Mouse (Mus musculus) T-helper 1 cell (primary cell): ENCODE results near the gene Wdtc1.

Source experiments
- in situ Hi-C: fragments of 300-600 bp; cut with MboI, MseI; formaldehyde crosslinking; loops from one replicate; pipeline ENCODE4 v1.15.1; 2025; ENCODE audit warnings: high pct_unique_total_duplicates

The Wdtc1 gene

GRCm38 (mm10) chr4:133285299-133285698 is 68.0 kb downstream of the Wdtc1 start:
- in situ Hi-C loops, result no loop called here

DNA sequence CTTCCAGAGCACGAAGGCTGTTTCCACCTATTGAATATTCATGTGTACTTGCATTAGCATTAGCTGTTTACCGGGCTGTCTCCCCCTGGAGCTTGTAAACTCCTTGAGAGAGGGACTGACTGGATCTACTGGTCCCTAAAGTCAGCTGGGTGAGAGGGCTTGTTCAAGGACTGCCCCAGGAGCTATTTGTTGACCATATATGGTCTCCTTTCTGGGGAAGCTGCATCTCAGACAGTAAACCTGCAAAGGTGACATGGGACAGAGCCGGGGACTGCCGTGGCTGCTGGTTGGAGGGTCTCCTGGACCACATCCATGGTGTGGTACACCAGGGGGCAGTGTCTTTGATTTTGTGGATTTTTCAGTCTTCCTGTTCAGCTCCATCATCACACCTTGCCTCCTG is 70.6 kb downstream of the Wdtc1 start:
- in situ Hi-C loops, result no loop called here

GRCm38 (mm10) chr4:133281951-133282481 is 71.3 kb downstream of the Wdtc1 start:
- in situ Hi-C loops, result no loop called here

- in situ Hi-C loops, result no loop called here
Observed at GRCm38 (mm10) chr4:133281513-133281912, 71.8 kb downstream of the Wdtc1 start.

DNA sequence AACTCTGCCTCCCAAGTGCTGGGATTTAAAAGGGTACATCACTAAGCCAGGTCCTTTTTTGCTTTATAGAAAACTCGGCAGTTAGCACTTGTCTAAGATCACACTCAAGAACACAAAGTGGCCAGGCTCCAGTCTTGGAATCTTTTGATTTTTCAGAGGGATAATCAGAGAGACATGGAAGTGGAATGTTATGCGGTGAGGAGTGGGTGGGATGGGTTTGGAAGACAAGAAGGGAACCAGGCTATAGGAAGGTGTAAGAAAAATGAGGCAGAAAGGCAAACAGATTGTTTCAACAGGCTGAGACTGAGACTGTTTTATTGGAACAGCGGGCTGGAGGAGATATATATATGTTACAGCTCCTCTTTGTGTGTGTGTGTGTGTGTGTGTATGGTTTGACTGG is 74.8 kb downstream of the Wdtc1 start:
- in situ Hi-C loops, result no loop called here

DNA sequence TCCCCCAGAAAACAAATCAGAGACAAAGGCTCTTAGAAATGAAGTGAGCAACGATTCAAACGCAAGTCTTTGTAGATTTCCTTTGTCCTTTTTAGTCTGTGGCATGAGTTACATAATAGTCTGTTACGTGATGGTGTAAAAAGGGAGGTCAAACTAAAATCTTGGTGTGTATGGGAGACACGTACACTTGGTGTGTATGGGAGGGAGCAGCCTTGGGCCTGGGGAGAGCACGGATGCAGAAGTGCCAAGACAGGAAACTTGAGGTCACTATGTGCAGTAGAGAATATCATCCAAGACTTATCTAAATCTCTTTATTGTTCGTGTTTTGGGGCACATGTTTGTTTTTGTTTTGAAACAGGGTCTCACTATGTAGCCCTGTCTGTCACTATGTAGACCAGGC is 75.2 kb downstream of the Wdtc1 start:
- in situ Hi-C loops, result no loop called here

DNA sequence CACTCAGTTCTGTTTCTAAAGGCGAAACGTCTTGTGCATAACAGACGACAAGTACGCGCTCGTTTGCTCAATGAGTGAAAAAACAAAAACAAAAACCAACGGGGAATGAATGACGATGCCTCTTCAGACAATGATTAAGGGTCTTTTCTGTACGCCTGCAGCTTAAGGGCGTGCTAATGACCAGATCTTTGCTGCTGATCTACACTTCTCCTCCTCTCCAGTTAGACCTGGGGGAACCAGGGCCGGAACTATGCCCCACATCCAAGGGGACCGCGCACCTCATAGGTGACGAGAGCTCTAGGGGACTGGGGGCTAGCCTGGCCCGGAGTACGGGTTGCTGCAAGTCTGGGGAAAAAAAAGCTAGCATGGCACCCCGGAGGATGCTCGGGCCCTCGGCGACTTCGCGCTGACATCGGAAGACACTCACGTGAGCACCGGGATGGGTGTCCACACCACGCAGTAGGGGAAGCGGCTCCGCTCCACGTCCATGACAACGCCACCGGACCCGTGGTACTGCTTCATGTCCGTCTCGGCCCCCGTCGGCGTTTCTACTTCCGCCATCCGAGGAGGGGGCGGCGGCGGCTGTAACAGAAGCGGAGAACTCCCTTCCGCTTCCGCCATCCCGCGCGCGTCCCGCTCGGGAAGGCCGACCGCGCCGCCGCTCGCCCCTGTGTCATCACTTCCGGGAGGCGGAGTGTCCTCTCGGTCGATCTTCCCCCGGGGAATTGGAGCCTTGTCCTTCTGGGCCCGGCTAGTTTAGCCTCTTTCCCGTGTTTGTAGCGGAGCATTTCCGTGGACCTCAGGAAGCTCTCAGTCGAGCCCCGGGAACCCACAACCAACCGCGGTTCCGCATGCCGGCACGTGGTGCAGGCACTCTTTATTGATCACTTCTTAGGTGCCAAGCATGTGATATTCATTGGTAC is 75.9 kb downstream of the Wdtc1 start, which contains the start of gene Tmem222:
Gene Tmem222, minus strand, starts transcription at position 689 of the 923 bp plus-strand sequence.
- in situ Hi-C loops, result no loop called here

- in situ Hi-C loops, result no loop called here
Observed at GRCm38 (mm10) chr4:133270929-133271328, 82.4 kb downstream of the Wdtc1 start.

DNA sequence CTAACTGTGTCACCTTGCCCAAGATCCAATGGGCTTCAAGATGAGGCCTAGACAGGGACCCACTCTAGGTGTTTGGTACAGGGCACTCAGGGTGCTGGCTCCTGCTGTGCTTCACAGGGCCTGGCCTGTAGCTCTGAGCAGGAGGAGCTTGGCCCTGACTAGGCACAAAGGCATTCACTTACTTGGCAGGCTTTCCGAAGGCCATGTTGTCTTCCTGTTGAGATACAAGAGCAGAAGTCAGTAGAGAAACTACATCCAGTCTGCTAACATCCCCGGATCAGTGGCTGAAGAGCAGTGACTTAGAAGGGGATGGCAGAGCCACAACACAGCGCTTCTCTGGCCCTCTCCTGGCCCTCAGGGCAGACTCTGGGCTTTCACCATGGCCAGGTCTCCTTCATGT is 83.7 kb downstream of the Wdtc1 start:
- in situ Hi-C loops, result no loop called here

DNA sequence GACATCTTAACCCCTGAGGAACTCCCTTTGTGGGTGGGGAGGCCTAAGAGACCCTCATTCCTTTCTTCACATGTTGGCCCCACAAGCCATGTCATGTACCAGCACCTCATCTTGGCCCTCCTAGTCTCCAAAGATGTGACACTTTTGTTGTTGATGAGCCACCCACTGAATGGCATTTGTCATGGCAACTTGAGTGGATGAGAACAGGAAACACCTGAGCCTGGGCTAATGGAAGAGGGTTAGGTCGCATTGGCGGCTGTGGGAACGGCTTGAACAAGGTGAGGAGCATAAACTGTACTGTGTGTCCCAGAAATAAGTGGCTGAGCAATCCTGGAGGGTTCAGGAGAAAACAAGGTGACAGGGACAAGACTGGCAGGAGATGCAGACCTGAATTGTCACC is 84.3 kb downstream of the Wdtc1 start:
- in situ Hi-C loops, result no loop called here

DNA sequence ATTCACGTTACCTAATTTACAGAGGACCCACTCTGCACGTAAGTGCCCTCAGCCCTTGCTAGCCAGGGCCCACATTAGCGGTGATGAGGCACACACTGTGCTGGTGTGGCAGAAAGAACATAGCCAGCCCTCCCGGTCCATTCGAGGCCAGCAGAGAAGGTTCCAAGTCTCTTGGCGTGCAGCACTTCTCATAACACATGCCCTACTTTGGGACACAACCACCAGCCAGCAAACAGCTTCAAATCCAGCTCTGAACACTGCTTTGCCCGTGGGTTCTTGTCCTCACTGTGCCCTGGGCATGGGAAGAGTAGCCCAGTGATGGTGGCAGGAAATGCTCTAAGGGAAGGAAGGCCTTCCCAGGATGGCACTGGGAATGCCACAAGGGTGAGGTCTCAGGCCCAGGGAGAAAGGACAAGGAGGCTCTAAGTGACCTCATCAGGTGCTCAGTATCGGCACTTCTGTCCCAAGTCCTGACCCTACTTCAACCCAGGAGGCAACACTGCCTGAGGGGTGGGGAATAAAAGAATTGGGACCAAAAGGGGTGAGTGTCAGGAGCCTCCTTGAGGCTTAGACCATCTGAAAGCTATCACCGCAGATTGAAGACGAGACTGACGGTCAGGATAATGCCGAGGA is 86.9 kb downstream of the Wdtc1 start:
- in situ Hi-C loops, result no loop called here

GRCm38 (mm10) chr4:133265759-133266158 is 87.5 kb downstream of the Wdtc1 start:
- in situ Hi-C loops, result no loop called here

- in situ Hi-C loops, result no loop called here
Observed at GRCm38 (mm10) chr4:133265297-133265696, 88.0 kb downstream of the Wdtc1 start.

DNA sequence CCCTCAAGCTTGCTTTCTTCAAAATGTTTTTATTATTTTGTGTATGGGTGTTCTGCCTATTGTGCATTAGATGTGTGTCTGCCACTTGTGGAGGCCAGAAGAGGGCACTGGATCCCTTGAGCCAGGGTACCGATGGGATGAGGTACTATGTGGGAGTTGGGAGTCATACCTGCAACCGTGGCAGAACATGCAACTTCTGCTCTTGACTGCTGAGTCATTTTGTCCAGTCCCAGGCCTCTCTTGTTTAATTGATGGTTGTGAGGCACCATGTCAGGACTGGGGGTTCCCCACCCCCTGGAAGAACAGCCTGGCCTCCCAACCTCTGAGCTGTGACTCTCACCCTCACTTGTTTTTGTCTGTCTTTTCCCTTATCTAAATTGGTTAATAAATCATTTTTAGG is 88.7 kb downstream of the Wdtc1 start:
- in situ Hi-C loops, result no loop called here

GRCm38 (mm10) chr4:133263756-133264155 is 89.5 kb downstream of the Wdtc1 start:
- in situ Hi-C loops, result no loop called here

GRCm38 (mm10) chr4:133262882-133263281 is 90.4 kb downstream of the Wdtc1 start, which contains the start of gene Sytl1:
TSS of gene Sytl1 (minus strand) at chr4:133263113.
- in situ Hi-C loops, result no loop called here

- in situ Hi-C loops, result no loop called here
Observed at GRCm38 (mm10) chr4:133262375-133262765, 90.9 kb downstream of the Wdtc1 start.

GRCm38 (mm10) chr4:133261641-133262374 is 91.5 kb downstream of the Wdtc1 start:
- in situ Hi-C loops, result no loop called here

- in situ Hi-C loops, result no loop called here
Observed at GRCm38 (mm10) chr4:133257798-133258408, 95.4 kb downstream of the Wdtc1 start.

- in situ Hi-C loops, result no loop called here
Observed at GRCm38 (mm10) chr4:133257230-133257629, 96.1 kb downstream of the Wdtc1 start.

GRCm38 (mm10) chr4:133256820-133257219 is 96.5 kb downstream of the Wdtc1 start:
- in situ Hi-C loops, result no loop called here
